Mouse (Mus musculus) intestine, embryonic 16.5 days (tissue): ENCODE measurements around the gene Zan. TPM values are rescaled to one million over a fixed set of nuclear protein-coding genes. Genes with fewer than 3 reads are reported as not detected.

Experiments
- ATAC-seq: fragments of 200-750 bp; cut with Nextera tagmentation; 2 replicates; pipeline ENCODE4 v1.8.0; 2017; ENCODE audit warnings: moderate TSS enrichment, moderate library complexity
- H3K27ac ChIP-seq: fragments of 300-500 bp; sonication (generic); 2 replicates; pipeline ENCODE4 v1.5.1; 2014; ENCODE audit warnings: mild to moderate bottlenecking, low read length
- H3K27me3 ChIP-seq: fragments of 300-500 bp; sonication (generic); replicated peaks from 2 replicates; pipeline ENCODE4 v1.6.1; 2014; ENCODE audit warnings: low read length, control low read depth, mixed read lengths; ENCODE audit not compliant: control insufficient read depth, insufficient read depth
- H3K36me3 ChIP-seq: fragments of 300-500 bp; sonication (generic); 2 replicates; pipeline ENCODE4 v1.6.1; 2014; ENCODE audit warnings: low read length, control low read depth; ENCODE audit not compliant: control insufficient read depth, insufficient read depth
- H3K4me1 ChIP-seq: fragments of 300-500 bp; sonication (generic); 2 replicates; pipeline ENCODE4 v1.6.1; 2014; ENCODE audit warnings: low read length, control low read depth, mixed read lengths; ENCODE audit not compliant: control insufficient read depth, insufficient read depth
- H3K4me2 ChIP-seq: fragments of 300-500 bp; sonication (generic); 2 replicates; pipeline ENCODE4 v1.6.1; 2014; ENCODE audit warnings: low read depth, low read length, control low read depth
- H3K4me3 ChIP-seq: fragments of 300-500 bp; sonication (generic); 2 replicates; pipeline ENCODE4 v1.5.1; 2014; ENCODE audit warnings: mild to moderate bottlenecking, low read length
- H3K9ac ChIP-seq: fragments of 300-500 bp; sonication (generic); 2 replicates; pipeline ENCODE4 v1.6.1; 2014; ENCODE audit warnings: low read depth, low read length
- H3K9me3 ChIP-seq: fragments of 300-500 bp; sonication (generic); 2 replicates; pipeline ENCODE4 v1.6.1; 2016; ENCODE audit warnings: low read length, control low read depth; ENCODE audit not compliant: control insufficient read depth
- WGBS: fragments of 180-500 bp; shearing (Covaris S2); extraction: QIAGEN DNeasy Blood & Tissue Kit; methylation state at CpG from one replicate; pipeline ENCODE4 v1.1.7; 2014; 5-methylcytosine and 5-hydroxymethylcytosine counted together
- polyA plus RNA-seq: library from polyadenylated mRNA; unstranded; fragments of >200 nt; fragmentation: Nextera tagmentation; extraction: Ambion mirVana; gene quantifications from 2 replicates; pipeline ENCODE4 v1.2.1, GENCODE M21; 2015

Gene Zan
- polyA plus RNA-seq, 1 experiment from 2014 or later: 0.89 TPM

DNA sequence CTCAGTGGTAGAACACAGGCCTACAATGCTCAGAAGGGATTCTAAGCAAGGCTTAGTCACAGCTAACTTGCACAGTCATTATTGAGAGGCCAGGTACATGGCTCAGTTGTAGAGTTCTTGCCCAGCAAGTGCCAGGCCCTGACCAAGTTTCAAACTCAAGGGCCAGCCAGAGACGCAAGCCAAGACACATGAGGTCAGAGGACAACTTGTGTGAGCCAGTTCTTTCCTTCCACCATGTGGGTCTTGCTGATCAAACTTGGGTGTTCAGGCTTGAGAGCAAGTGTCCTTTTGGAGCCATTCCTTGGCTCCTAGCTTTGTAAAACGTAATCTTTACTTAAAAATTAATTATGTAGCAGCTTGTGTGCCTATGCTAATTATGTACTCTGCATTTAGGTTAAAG lies 72.8 kb downstream of the Zan start:
- H3K9me3 ChIP-seq: no peaks in the 10 kb centered on the region
- H3K9ac ChIP-seq: no peak overlapping the region
- no peak for ATAC-seq
- no peaks in the 10 kb centered on the region for H3K27me3 ChIP-seq
- H3K27ac ChIP-seq: no peak overlapping the region
- 83% methylated on average over 2 of the region's 2 CpGs for WGBS
- H3K4me2 ChIP-seq: no peak overlapping the region
- no peaks in the 10 kb centered on the region for H3K36me3 ChIP-seq
- no peak overlapping the region for H3K4me3 ChIP-seq
- H3K4me1 ChIP-seq: no peaks in the 10 kb centered on the region

DNA sequence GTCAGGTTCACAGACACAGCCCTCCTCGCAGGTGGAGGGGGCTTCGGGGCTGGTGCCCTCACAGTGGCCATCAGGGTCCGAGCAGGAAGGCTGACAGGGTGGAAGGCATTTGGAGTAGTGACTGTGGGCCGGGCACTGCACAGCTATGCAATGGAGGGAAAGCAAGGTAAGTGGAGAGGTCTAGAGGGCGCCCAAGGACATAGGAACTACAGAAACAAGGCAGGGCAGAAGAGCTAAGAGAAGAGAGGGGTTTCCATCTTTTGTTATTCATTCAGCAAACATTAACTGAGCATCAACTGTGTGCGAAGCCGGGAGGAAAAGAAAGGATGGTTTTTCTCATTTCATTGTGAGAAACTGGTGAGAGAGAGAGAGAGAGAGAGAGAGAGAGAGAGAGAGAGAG lies 82.4 kb downstream of the Zan start:
- no peaks in the 10 kb centered on the region for H3K9me3 ChIP-seq
- no peak for ATAC-seq
- WGBS: 42% methylated on average over 7 of the region's 7 CpGs
- H3K4me3 ChIP-seq: no peak overlapping the region
- no peaks in the 10 kb centered on the region for H3K27me3 ChIP-seq
- H3K4me1 ChIP-seq: no peaks in the 10 kb centered on the region
- no peak overlapping the region for H3K4me2 ChIP-seq
- H3K36me3 ChIP-seq: no peaks in the 10 kb centered on the region
- H3K9ac ChIP-seq: no peak overlapping the region
- H3K27ac ChIP-seq: no peak overlapping the region

DNA sequence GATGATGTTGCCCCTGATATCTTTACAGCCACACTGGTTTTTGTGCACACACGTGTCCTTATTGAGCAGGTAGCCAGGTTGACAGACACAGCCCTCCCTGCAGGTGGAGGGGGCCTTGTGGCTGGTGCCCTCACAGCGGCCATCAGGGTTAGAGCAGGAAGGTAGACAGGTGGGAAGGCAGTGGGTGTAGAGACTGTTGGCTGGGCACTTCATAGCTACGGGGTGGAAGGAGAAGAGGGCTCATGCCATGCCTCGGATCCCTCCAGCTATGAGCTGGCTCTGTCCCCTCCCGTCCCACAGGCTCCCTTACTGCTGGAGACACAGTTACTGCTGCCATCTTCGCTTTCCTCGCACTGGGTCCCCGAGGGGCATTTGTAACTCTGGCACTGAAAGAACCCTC lies 85.2 kb downstream of the Zan start:
- no peak overlapping the region for H3K4me3 ChIP-seq
- H3K27ac ChIP-seq: no peak overlapping the region
- H3K9ac ChIP-seq: no peak overlapping the region
- no peak overlapping the region for H3K4me2 ChIP-seq
- H3K9me3 ChIP-seq: no peaks in the 10 kb centered on the region
- 80% methylated on average over 8 of the region's 8 CpGs for WGBS
- no peaks in the 10 kb centered on the region for H3K27me3 ChIP-seq
- no peak for ATAC-seq
- no peaks in the 10 kb centered on the region for H3K36me3 ChIP-seq
- no peaks in the 10 kb centered on the region for H3K4me1 ChIP-seq

DNA sequence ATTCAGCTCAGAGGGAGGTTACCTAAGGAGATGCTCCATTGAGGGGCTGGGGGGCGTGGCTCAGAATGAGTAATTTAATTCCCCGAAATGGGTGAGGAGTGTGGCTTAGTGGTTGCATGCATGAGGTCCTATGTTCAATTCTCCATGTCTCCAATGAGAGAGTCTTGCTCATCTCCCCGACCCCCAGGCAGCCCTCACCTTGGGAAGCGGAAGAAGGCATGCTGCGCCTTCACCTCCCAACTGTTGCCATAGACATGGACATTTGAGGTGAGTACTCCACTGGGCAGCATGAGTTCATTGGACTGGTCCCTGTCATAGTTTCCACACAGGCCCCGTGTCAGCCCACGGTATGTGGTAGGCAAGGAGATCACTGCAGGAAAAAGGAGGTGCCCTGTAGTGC lies 90.2 kb downstream of the Zan start:
- Histone ChIP-seq H3K36me3 (no peaks in the 10 kb centered on the region), H3K27me3 (no peaks in the 10 kb centered on the region), H3K4me2 (no peak overlapping the region), H3K4me1 (no peaks in the 10 kb centered on the region), H3K27ac (no peak overlapping the region), H3K9me3 (no peaks in the 10 kb centered on the region), H3K9ac (no peak overlapping the region), H3K4me3 (no peak overlapping the region)
- ATAC-seq: no peak
- WGBS: 87% methylated on average over 7 of the region's 7 CpGs

DNA sequence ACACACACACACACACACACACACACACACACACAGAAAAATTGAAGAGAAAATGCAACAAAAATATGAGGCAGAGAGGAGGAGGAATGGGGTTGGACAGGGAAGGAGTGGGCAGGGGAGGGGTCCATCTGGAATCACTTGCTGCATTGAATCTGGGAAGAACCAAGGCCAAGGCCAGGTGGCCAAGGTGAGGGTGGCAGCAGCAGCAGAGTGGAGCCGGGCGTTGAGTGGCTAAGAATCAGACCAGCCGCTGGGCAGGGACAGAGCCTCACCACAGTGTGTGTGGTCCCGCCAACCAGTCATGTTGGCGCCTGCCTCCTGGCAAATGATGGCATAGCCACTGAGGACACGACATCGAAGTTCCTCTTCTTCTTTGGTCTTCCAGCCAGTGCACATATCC lies 93.4 kb downstream of the Zan start:
- WGBS: 85% methylated on average over 7 of the region's 7 CpGs
- H3K9me3 ChIP-seq: no peaks in the 10 kb centered on the region

DNA sequence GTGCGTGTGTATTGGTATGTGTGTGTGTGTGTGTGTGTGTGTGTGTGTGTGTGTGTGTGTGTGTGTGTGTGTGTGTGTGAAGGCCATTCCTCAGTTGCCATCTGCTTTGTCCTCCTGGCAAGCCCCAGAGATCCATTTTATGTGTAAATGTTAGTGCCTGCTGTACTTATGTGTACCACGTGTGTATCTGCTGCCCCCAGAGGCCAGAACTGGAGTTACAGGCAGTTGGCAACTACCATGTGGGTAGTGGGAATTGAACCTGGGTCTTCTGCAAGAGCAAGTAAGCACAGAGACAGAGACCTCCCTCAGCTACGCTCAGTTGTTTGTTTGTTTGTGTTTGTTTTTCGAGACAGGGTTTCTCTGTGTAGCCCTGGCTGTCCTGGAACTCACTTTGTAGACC lies 95.7 kb downstream of the Zan start:
- no peaks in the 10 kb centered on the region for H3K36me3 ChIP-seq
- no peak overlapping the region for H3K9ac ChIP-seq
- H3K4me3 ChIP-seq: no peak overlapping the region
- 55% methylated on average over 4 of the region's 4 CpGs for WGBS
- H3K27ac ChIP-seq: no peak overlapping the region
- no peak overlapping the region for H3K4me2 ChIP-seq
- no peaks in the 10 kb centered on the region for H3K9me3 ChIP-seq
- H3K27me3 ChIP-seq: no peaks in the 10 kb centered on the region
- ATAC-seq: no peak
- H3K4me1 ChIP-seq: peaks cover 6% of the 10 kb centered on the region

More for the DNA sequence above, 93.4 kb downstream of the Zan start:
- no peaks in the 10 kb centered on the region for H3K27me3 ChIP-seq
- no peak for ATAC-seq
- H3K27ac ChIP-seq: no peak overlapping the region
- H3K4me2 ChIP-seq: no peak overlapping the region
- no peaks in the 10 kb centered on the region for H3K36me3 ChIP-seq
- H3K9ac ChIP-seq: no peak overlapping the region
- H3K4me1 ChIP-seq: 0 out of 2 replicates have a peak, but pooled peaks cover 2% of the 10 kb centered on the region
- H3K4me3 ChIP-seq: no peak overlapping the region

DNA sequence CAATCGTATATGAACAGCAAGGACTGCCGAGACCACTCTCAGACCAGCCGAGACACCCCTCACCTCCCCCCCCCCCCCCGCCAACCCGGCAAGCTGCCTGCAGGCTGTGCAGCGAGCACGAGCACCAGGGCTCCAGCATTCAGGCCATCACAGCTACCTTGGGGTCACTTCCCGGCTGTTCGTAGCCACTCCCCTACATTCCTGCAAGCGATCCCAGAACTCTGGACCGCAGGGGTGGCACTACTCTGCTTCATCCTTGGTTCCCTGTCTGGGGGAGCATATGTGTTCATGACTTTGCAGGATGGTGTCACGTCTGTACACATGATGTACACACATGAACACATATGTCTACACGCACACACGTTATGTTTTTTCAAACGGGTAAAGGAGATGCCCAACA lies 99.3 kb downstream of the Zan start:
- Histone ChIP-seq H3K4me1 (peaks cover 10% of the 10 kb centered on the region), H3K27ac (no peak overlapping the region), H3K27me3 (no peaks in the 10 kb centered on the region), H3K4me2 (no peak overlapping the region; the same call in 1 of the 2 replicates), H3K9me3 (no peaks in the 10 kb centered on the region), H3K36me3 (peaks cover 10% of the 10 kb centered on the region), H3K4me3 (no peak overlapping the region), H3K9ac (no peak overlapping the region)
- ATAC-seq: no peak
- WGBS: 23% methylated on average over 11 of the region's 15 CpGs

DNA sequence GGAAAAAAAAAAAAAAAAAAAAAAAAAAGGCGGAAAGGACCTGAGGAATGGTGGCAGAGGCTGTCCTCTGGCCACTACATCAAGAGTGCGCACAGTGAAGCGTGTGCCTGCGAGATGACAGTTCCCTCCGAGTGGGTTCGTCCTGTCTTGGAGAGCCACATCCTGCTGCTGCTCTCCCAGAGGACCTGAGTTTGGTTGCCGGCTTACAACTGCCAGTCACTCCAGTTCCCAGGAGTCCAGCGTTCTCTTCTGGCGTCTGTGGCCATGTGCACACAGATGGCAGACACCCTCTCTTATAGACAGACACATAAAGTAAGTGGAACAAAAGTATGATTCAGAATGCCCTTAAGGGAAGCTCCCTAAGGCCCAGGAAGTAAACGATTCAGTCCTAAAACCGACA lies 99.7 kb downstream of the Zan start:
- no peaks in the 10 kb centered on the region for H3K9me3 ChIP-seq
- H3K4me3 ChIP-seq: no peak overlapping the region
- peaks cover 14% of the 10 kb centered on the region for H3K36me3 ChIP-seq
- peak overlapping the region; percentile 13; the same call in 1 of the 2 replicates for H3K4me2 ChIP-seq
- no peak overlapping the region for H3K27ac ChIP-seq
- H3K27me3 ChIP-seq: no peaks in the 10 kb centered on the region
- 20% methylated on average over 10 of the region's 11 CpGs for whole genome bisulfite sequencing
- H3K4me1 ChIP-seq: peaks cover 10% of the 10 kb centered on the region
- ATAC-seq: peak; percentile 9
- no peak overlapping the region for H3K9ac ChIP-seq

DNA sequence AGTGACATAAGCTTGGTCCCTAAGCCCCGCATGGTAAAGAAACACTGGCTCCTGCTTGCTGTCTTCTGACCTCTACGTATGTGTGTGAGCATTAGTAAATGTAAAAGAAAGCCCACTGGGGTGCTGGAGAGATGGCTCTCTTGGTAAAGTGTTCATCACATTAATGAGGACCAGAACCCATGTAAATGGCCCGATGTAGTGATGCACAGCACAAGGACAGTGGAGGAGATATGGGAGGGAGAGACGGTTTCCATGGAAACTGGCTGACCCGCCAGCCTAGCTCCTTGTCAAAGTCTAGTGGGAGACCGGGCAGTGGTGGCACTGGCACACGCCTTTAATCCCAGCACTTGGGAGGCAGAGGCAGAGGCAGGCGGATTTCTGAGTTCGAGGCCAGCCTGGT lies 100.1 kb downstream of the Zan start:
- Histone ChIP-seq H3K4me2 (no peak overlapping the region), H3K36me3 (peaks cover 16% of the 10 kb centered on the region), H3K9me3 (no peaks in the 10 kb centered on the region), H3K4me1 (peaks cover 10% of the 10 kb centered on the region), H3K4me3 (no peak overlapping the region), H3K27ac (no peak overlapping the region), H3K9ac (no peak overlapping the region), H3K27me3 (no peaks in the 10 kb centered on the region)
- 47% methylated on average over 9 of the region's 9 CpGs for WGBS
- ATAC-seq: 0 out of 2 replicates have a peak, but pooled peaks have one; percentile 27

DNA sequence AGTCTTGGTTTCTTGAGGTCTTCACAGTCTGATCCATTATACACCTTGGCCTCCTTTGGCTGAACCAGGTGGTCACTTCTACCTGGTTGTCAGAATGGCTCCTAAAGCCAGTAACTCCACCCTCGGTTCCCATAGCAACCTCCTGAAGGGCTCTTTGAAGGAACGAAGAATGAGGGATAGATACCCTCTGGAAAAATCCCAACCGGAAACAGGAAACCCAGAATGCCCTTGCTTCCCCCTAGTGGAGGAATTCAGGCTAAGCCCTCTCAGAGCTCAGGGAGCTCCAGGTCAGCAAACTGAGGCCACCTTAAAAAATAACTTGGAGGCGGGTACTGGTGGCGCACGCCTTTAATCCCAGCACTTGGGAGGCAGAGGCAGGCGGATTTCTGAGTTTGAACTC lies 100.7 kb downstream of the Zan start:
- ATAC-seq: peak; percentile 29
- H3K36me3 ChIP-seq: peaks cover 19% of the 10 kb centered on the region
- H3K27ac ChIP-seq: peak overlapping the region; percentile 14; the same call in 1 of the 2 replicates
- WGBS: 38% methylated on average over 7 of the region's 7 CpGs
- H3K4me3 ChIP-seq: no peak overlapping the region
- no peak overlapping the region for H3K4me2 ChIP-seq
- peaks cover 10% of the 10 kb centered on the region for H3K4me1 ChIP-seq
- H3K9ac ChIP-seq: no peak overlapping the region
- no peaks in the 10 kb centered on the region for H3K27me3 ChIP-seq
- H3K9me3 ChIP-seq: no peaks in the 10 kb centered on the region
